Mouse (Mus musculus) layer of hippocampus, adult 2 months (tissue): ENCODE data around the gene Rgs13. TPM values are rescaled to one million over a fixed set of nuclear protein-coding genes. Genes with fewer than 3 reads are reported as not detected.

ENCODE experiments used
- DNase-seq, 2 experiments: peaks; one replicate each; pipeline ENCODE4 v3.0.0; 2022; ENCODE audit warnings: low spot score in 2 of 2
- H3K27ac ChIP-seq: fragments of 200-600 bp; 2 replicates; pipeline ENCODE4 v1.8.1; 2022
- H3K4me3 ChIP-seq: fragments of 200-600 bp; 2 replicates; pipeline ENCODE4 v1.8.1; 2022; ENCODE audit warnings: mild to moderate bottlenecking
- CTCF ChIP-seq: fragments of 200-600 bp; conservative IDR thresholded peaks from 2 replicates; pipeline ENCODE4 v1.8.1; 2022; ENCODE audit warnings: antibody characterized with exemption, mild to moderate bottlenecking, moderate library complexity
- total RNA-seq, 2 experiments: library from RNA; stranded (reverse); gene quantifications; 2 replicates each; pipeline ENCODE4 v1.2.3; 2021

The Rgs13 gene
- total RNA-seq, 2 experiments from 2014 or later: 1.1 to 1.4 TPM

DNA sequence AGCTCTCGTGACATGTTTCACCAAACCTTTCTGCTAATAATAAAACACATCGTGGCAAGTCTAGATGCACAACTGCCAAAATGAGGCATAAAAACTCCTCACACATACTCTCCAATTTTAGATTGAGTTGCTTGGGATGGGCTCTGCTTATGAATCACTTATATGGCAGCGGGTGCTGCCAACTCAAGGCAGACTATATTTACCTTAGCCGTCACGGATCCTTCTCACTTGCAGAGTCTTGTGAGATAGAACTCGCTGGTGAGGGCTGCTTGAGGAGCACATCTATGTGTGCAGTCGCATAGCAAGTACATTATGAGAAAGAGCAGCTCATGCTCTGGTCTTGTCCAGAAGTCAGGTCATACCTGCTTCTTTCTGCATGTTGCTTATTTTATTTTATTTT is 49.2 kb downstream of the Rgs13 start:
- Histone ChIP-seq H3K4me3 (no peak overlapping the region), H3K27ac (no peak overlapping the region)
- TF ChIP-seq CTCF: no peak
- no peak for DNase-seq

GRCm38 (mm10) chr1:144120042-144120441 is 57.1 kb downstream of the Rgs13 start:
- H3K27ac ChIP-seq: no peak overlapping the region
- H3K4me3 ChIP-seq: no peak overlapping the region
- no peak for TF ChIP-seq CTCF
- DNase-seq: no peak

DNA sequence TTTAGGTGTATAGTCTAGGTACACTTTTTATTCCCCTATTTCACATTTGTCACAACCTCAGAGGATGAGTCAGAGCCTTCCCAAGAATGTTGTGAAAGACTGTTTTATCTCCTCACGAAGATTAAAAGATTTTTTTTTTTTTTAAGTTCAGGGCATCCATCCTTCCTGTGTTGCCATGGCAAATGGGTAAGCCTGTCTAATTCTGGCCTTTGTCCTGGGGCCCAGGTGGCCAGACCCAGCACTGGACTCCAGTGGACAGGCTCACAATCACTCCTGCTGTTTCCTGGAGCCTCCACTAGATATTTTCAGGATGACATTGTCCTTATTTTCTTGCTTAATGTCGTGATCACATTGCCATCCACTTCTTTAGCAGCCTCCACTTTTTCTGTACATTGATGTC is 57.7 kb downstream of the Rgs13 start:
- TF ChIP-seq CTCF: no peak
- H3K27ac ChIP-seq: no peak overlapping the region
- no peak for DNase-seq
- H3K4me3 ChIP-seq: no peak overlapping the region

DNA sequence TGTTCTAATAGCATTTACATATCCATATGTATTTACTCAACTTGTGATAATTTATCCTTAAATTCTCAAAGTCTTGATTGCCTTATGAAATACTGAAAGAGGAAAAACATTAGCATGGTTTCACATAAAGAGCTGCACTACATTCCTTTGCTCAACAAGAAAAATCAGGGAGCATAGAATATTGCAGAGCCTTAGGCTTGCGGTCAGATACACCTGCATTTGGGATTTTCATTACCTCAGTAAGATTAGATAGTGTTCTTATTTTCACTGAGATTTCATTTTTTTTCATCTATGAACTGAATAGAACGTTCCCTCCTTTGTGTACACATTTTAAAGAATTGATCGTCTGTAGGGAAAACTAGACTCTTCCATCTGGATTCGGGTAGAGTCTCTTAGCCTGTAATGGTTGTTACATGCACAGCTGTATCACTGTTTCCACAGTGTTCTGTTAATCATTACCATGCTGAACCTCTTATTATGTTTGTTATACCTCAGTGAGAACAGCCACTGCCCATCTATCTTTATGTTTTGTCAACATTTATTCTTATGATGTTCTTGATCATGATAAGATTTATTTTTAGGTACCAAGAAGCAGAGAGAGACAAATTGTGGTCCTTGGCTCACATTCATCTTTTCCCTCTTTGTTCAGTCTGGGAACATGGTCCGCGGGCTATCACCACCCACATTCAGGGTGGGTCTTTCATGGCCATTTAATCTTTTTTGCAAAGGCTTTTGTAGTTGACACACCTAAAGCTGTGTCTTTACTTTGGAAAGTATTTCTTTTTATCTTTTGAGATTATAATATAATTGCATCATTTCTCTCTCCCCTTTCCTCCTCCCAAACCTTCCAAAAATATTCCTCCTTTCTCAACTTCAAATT is 61.1 kb downstream of the Rgs13 start:
- no peak for DNase-seq
- Histone ChIP-seq H3K27ac (no peak overlapping the region), H3K4me3 (no peak overlapping the region)
- no peak for TF ChIP-seq CTCF

GRCm38 (mm10) chr1:144113438-144114074 is 63.6 kb downstream of the Rgs13 start:
- no peak for TF ChIP-seq CTCF
- Histone ChIP-seq H3K4me3 (no peak overlapping the region), H3K27ac (no peak overlapping the region)
- DNase-seq: no peak

DNA sequence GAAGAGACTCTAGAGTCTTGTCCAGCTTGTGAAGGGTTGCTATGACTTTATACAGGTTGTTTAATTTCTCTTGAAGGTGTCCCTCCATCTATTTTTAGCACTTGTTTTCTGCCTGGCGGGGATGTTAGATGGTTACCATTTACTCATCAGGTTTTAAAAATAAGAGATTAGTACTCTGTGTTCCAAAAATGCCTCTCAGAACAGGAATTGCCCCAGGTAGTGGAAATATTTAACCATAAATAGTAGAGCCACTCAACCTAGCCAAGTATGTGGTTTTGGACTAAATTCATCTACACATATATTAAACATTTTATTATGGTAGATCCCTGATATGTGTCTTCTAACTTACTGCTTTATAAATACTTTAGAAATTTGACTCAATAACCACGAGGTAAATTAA is 64.2 kb downstream of the Rgs13 start:
- H3K4me3 ChIP-seq: no peak overlapping the region
- DNase-seq: no peak
- H3K27ac ChIP-seq: no peak overlapping the region
- TF ChIP-seq CTCF: no peak

DNA sequence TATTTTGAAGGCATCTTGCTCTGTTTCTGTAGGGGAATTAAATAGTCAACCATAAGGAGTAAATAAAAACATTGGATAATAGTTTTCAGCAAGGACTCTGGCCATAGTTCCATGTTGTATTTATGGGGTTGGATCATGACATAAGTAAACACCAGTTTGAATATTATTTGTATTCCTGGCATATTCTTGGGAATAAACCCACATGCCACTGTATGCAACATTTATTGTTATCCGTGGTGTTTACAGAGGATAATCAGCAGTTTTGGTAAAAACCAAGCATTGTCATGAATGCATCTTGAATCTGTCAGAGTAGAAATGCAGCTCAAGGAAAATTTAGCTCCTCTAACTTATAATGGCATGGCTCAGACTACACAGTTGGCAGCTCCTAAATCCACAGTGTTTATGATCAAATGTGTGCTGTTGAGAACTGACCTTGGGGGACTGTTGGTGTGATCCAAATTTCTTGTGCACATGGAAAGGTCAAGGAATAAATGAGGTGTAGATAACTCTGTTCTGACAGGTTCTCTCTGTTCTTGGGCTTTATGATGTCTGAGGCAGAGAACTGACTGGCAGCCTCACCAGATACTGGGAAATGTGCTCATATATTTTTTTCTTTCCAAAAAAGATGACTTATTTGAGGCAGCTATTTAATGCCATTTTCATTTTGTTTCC is 78.4 kb downstream of the Rgs13 start:
- Histone ChIP-seq H3K27ac (no peak overlapping the region), H3K4me3 (no peak overlapping the region)

DNA sequence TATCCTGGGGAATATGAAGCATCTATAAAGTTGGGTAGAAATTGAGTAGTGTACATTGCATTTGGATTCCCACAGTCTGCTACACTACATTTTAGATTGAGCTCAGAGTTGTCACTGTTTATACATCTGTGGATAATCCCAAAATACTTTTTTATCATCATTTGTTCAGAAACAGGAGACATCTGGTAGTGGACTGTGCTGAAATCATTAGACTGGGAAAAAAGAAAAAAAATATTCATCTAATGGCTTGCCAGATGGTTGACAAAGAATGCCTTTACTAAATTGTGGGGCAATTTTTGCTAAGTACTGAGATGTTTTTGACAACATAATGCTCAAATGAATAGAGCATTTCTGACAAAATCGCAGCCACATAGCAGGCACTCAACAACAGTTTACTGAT is 86.8 kb downstream of the Rgs13 start:
- peak in 1 of 2 experiments; percentile 63 for DNase-seq
- TF ChIP-seq CTCF: no peak
- H3K4me3 ChIP-seq: no peak overlapping the region

More for the DNA sequence above, 78.4 kb downstream of the Rgs13 start:
- TF ChIP-seq CTCF: no peak
- no peak for DNase-seq

More for the DNA sequence above, 86.8 kb downstream of the Rgs13 start:
- H3K27ac ChIP-seq: no peak overlapping the region

Other genes with a start within 250 kb of the Rgs13 start
- gene Rgs2, start 173.2 kb downstream of the Rgs13 start, total RNA-seq: 10 to 100 TPM; 32.2 to 39.6 TPM
- under 1 TPM in 1 of 2 experiments, not detected in 1; 0.27 TPM for gene Rgs1, start 71.9 kb upstream of the Rgs13 start, total RNA-seq